Mouse (Mus musculus) liver, adult 2 months (tissue): ENCODE results near the gene Pknox2. TPM values are rescaled to one million over a fixed set of nuclear protein-coding genes. Genes with fewer than 3 reads are reported as not detected.

Source experiments
- DNase-seq: peaks from one replicate; pipeline ENCODE4 v3.0.0-alpha.2; 2011; ENCODE audit warnings: low read depth, low spot score; ENCODE audit errors: extremely low read depth
- H3K27ac ChIP-seq: fragments of 200-500 bp; replicated peaks from 2 replicates; pipeline ENCODE4 v1.5.1; 2012; ENCODE audit warnings: low read depth, mild to moderate bottlenecking, control low read depth, inconsistent platforms, low read length; ENCODE audit not compliant: insufficient read depth
- H3K27me3 ChIP-seq: fragments of 200-500 bp; 2 replicates; pipeline ENCODE4 v1.6.1; 2012; ENCODE audit warnings: mild to moderate bottlenecking, moderate library complexity, low read length, inconsistent platforms; ENCODE audit not compliant: control insufficient read depth, insufficient read depth
- H3K36me3 ChIP-seq: fragments of 200-500 bp; 2 replicates; pipeline ENCODE4 v1.6.1; 2012; ENCODE audit warnings: low read length, inconsistent platforms; ENCODE audit not compliant: control insufficient read depth, insufficient read depth
- H3K4me1 ChIP-seq: fragments of 200-500 bp; 2 replicates; pipeline ENCODE4 v1.6.1; 2011; ENCODE audit warnings: low read length; ENCODE audit not compliant: control insufficient read depth, insufficient read depth
- H3K4me3 ChIP-seq: fragments of 200-500 bp; 2 replicates; pipeline ENCODE4 v1.5.1; 2011; ENCODE audit warnings: low read depth, mild to moderate bottlenecking, control low read depth, low read length, moderate library complexity; ENCODE audit not compliant: insufficient read depth
- H3K79me2 ChIP-seq: fragments of 200-500 bp; 2 replicates; pipeline ENCODE4 v1.6.1; 2012; ENCODE audit warnings: inconsistent platforms, mild to moderate bottlenecking, low read length, moderate library complexity; ENCODE audit not compliant: control insufficient read depth, insufficient read depth
- H3K9ac ChIP-seq: fragments of 200-500 bp; 2 replicates; pipeline ENCODE4 v1.6.1; 2012; ENCODE audit warnings: low read depth, mild to moderate bottlenecking, control low read depth, inconsistent platforms, low read length
- CTCF ChIP-seq: fragments of 200-500 bp; IDR thresholded peaks from 2 replicates; pipeline ENCODE4 v1.5.1; 2011; ENCODE audit warnings: low read depth, low read length, control low read depth
- POLR2A ChIP-seq: fragments of 200-500 bp; IDR thresholded peaks from 2 replicates; pipeline ENCODE4 v1.6.1; 2011; ENCODE audit warnings: low read length, control low read depth; ENCODE audit not compliant: insufficient read depth; ENCODE audit errors: extremely low read depth
- WGBS: fragments of 180-500 bp; shearing (Covaris S2); methylation state at CpG from one replicate; pipeline ENCODE4 v1.1.7; 2018; 5-methylcytosine and 5-hydroxymethylcytosine counted together
- polyA plus RNA-seq: library from polyadenylated mRNA; depleted of rRNA; stranded (reverse); fragments of >200 nt; gene quantifications from 2 replicates; pipeline ENCODE4 v1.2.3, GENCODE M21; 2012
- total RNA-seq: library from RNA; depleted of rRNA; stranded (reverse); fragments of >200 nt; gene quantifications from 2 replicates; pipeline ENCODE4 v1.2.3, GENCODE M21; 2014

Pknox2 gene
- total and polyA plus RNA-seq, 2 experiments: 0.09 to 0.42 TPM

DNA sequence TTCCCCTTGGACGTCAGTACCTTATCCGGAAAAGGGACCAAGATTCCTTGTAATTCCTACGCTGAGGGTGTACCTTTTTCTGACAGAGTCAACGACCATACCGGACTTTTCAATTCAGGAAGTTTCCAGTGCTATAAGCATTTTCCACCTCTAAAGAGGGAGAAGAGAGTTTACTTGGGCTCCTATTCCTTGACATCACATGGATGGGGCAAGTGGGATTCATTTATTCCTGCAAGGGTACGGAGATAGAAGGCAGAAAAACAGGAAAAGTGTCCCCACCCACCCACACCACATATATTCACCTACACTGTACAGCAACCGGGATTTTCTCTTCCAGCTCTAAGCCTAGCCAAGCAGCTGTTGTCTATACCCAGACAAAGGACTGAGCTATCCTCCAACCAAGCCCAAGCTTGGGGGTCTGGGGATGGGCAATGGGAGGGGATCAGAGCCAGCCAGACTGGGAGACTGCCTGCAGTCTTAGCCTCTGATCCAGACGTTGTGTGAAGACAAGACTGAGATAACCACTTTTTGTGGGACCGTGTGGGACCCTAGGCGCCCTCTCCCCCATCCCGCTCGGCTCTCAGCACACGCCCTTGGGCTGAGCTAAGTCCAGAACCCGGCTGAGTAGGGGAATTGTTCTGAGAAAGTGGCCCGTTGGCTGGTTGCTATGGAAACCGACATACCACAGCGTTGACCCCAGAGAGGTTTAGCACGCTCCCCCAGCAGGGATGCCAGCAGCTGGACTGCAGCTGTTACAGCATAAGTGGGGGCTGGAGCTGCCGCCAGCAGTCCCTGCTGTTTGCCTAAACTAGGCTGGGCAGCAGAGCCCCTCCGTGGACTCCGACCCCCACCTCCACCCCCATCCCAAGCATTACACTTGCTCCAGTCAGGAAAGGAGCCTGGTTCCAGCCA is 93.3 kb downstream of the Pknox2 start:
- Histone ChIP-seq H3K36me3 (no peaks in the 10 kb centered on the region), H3K79me2 (no peaks in the 10 kb centered on the region), H3K27me3 (0 out of 2 replicates have a peak, but pooled peaks cover 6% of the 10 kb centered on the region), H3K9ac (no peak overlapping the region), H3K4me3 (no peak overlapping the region), H3K4me1 (0 out of 2 replicates have a peak, but pooled peaks cover 4% of the 10 kb centered on the region), H3K27ac (no peak overlapping the region)
- TF ChIP-seq POLR2A (no peak), CTCF (no peak)
- 33% methylated on average over 21 of the region's 21 CpGs for WGBS
- DNase-seq: no peak

DNA sequence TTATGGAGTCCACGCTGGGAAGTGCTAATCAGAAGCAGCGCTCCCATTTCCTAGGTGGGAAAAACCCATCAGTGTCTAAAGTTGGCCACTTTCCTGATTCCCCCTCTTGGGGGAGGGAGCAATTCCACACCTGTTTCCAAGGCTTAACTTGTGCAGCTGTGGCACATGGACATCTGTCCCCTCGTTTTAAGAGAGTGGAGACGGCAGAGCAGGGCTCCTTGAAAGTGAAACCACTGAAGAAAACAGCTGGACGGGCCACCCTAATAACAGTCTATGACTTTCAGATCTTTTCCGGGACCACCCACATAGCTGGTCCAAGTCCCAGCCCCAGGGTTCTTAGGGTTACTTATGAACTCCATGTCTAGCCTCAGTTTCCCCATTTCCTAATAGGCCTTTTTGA is 94.2 kb downstream of the Pknox2 start:
- no peak for TF ChIP-seq CTCF
- no peak for TF ChIP-seq POLR2A
- 72% methylated on average over 6 of the region's 6 CpGs for whole genome bisulfite sequencing
- no peak for DNase-seq
- no peak overlapping the region for H3K9ac ChIP-seq
- H3K4me1 ChIP-seq: 0 out of 2 replicates have a peak, but pooled peaks cover 4% of the 10 kb centered on the region
- no peaks in the 10 kb centered on the region for H3K79me2 ChIP-seq
- 0 out of 2 replicates have a peak, but pooled peaks cover 6% of the 10 kb centered on the region for H3K27me3 ChIP-seq
- no peak overlapping the region; the same call in 1 of the 2 replicates for H3K4me3 ChIP-seq
- no peak overlapping the region for H3K27ac ChIP-seq
- H3K36me3 ChIP-seq: no peaks in the 10 kb centered on the region

DNA sequence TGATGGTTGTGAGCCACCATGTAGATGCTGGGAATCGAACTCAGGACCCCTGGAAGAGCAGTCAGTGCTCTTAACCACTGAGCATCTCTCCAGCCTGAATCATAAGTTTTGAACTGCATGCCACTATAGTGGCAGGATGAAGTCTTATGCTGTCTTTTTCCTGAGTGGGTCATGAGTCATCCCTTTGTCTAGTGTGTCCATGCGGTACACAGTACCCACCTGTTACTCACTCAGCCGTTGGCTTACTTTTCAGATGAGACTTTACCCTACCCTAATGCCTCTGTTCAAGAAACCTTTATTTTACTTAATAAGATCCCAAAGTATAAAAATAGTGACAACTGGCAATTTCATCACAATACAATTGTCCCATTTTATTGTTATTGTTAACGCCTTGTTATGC is 95.5 kb downstream of the Pknox2 start:
- Histone ChIP-seq H3K27me3 (0 out of 2 replicates have a peak, but pooled peaks cover 6% of the 10 kb centered on the region), H3K36me3 (no peaks in the 10 kb centered on the region), H3K4me1 (0 out of 2 replicates have a peak, but pooled peaks cover 4% of the 10 kb centered on the region), H3K27ac (no peak overlapping the region), H3K79me2 (no peaks in the 10 kb centered on the region), H3K4me3 (no peak overlapping the region), H3K9ac (no peak overlapping the region)
- no peak for DNase-seq
- TF ChIP-seq CTCF: no peak
- no peak for TF ChIP-seq POLR2A
- WGBS: 94% methylated on average over 4 of the region's 4 CpGs

DNA sequence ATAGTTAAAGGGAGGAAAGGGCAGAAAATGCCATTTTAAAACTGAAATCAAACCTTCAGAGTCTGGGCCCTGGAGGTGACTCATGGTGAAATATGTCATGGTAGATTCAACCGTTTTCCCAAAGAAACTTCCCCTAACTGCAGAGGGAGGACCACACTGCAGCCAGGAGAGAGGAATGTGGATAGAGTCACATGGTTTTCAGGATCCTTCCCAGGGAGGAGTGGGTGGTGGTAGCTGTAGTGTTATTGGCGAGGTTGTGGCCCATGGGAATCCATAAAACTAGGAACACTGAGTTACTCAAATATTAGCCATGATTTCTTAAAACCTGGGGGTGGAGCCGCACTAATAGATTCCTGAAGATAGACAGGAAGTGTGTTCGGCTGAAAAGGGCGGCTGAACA is 99.7 kb downstream of the Pknox2 start:
- H3K4me1 ChIP-seq: no peaks in the 10 kb centered on the region
- no peak overlapping the region for H3K9ac ChIP-seq
- no peaks in the 10 kb centered on the region for H3K79me2 ChIP-seq
- H3K27me3 ChIP-seq: no peaks in the 10 kb centered on the region
- 80% methylated on average over 5 of the region's 5 CpGs for WGBS
- DNase-seq: no peak
- H3K27ac ChIP-seq: no peak overlapping the region
- H3K36me3 ChIP-seq: no peaks in the 10 kb centered on the region
- no peak overlapping the region for H3K4me3 ChIP-seq
- TF ChIP-seq CTCF (no peak), POLR2A (no peak)

DNA sequence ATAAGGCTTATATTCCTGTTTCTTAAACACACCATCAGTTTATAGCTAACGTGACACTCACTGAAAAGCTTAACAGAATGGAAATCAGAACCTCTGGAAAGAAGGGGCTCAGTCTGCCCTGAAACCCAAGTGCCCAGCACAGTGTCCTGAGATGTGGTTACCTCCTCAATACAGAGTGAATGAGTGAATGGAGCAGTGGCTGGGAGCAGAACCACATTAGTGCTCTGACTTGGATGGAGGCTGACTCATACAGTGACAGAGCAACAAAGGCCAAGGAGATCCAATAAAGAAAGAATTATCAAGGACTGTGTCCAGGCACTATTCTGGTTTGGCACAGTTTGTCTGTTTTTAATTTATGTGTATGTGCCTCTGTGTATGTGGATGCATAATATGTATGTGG is 101.3 kb downstream of the Pknox2 start:
- Histone ChIP-seq H3K36me3 (no peaks in the 10 kb centered on the region), H3K4me3 (no peak overlapping the region), H3K27me3 (no peaks in the 10 kb centered on the region), H3K4me1 (no peaks in the 10 kb centered on the region), H3K27ac (no peak overlapping the region), H3K9ac (no peak overlapping the region), H3K79me2 (no peaks in the 10 kb centered on the region)
- no peak for TF ChIP-seq CTCF
- no peak for TF ChIP-seq POLR2A
- DNase-seq: no peak
- WGBS: 87% methylated on average over 1 of the region's 1 CpGs

DNA sequence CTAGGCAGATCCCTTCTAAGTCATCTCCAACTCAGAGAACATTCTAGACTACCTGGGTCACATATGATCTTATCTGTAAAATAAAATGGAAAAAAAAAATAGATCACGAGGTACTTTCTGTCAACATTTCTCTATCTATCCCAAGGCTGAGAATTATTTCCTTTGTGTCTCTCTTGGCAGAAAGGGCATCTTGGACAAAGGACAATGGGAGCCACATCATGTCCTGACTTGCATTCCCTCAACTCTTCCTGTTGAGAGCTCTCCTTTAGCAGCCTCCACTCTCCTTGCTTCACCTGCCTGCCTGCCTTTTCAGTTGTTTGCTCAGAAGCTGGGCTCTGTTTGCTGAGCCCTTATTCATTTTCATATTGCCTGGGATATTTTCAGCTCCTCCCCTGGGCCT is 103.0 kb downstream of the Pknox2 start:
- Histone ChIP-seq H3K79me2 (no peaks in the 10 kb centered on the region), H3K4me3 (no peak overlapping the region), H3K9ac (no peak overlapping the region), H3K36me3 (no peaks in the 10 kb centered on the region), H3K27me3 (no peaks in the 10 kb centered on the region), H3K27ac (no peak overlapping the region), H3K4me1 (no peaks in the 10 kb centered on the region)
- TF ChIP-seq CTCF: no peak
- no peak for TF ChIP-seq POLR2A
- DNase-seq: no peak
- 66% methylated on average over 1 of the region's 1 CpGs for WGBS
